30 mouse cellular contexts compared by ENCODE assay signal in genomic region chr11:45701506-45701905, GRCm38 (mm10).
DNase-seq lines count a peak whose midpoint lies in the region; ATAC-seq lines count a peak whose summit lies in the region.
"Had no signal": no experiment of that assay in that cellular context is flagged by ENCODE, and none has a peak within 500 bp of the region (broad histone marks: within the 10 kb centered on the region; RNA-seq: fewer than 3 reads in every experiment).

No protein-coding gene starts in this region.

- H3K4me3 ChIP-seq in hindbrain, embryonic 11.5 days (ENCODE audit: low read depth, low read length) = no peak overlapping the region
- no peak overlapping the region for H3K4me3 ChIP-seq in hindbrain, embryonic 10.5 days
- no peak overlapping the region for H3K4me3 ChIP-seq in hindbrain, embryonic 13.5 days
- no peak overlapping the region for H3K4me3 ChIP-seq in hindbrain, embryonic 14.5 days (replicated peaks; ENCODE audit: low read length)
- H3K4me3 ChIP-seq in midbrain, embryonic 14.5 days (replicated peaks; ENCODE audit: low read depth, low read length) = no peak overlapping the region
- no peak overlapping the region for H3K4me3 ChIP-seq in midbrain, embryonic 10.5 days
- H3K4me3 ChIP-seq in neural tube, embryonic 14.5 days (ENCODE audit: low read depth, low read length) = no peak overlapping the region
- H3K4me3 ChIP-seq in neural tube, embryonic 15.5 days (replicated peaks) = no peak overlapping the region
- H3K4me3 ChIP-seq: embryonic facial prominence, embryonic 13.5 days; embryonic facial prominence, embryonic 15.5 days; erythroblast, embryonic 14.5 days; forebrain, embryonic 10.5 days; forebrain, embryonic 12.5 days had no signal

- no peak overlapping the region for H3K27ac ChIP-seq in hindbrain, embryonic 11.5 days (ENCODE audit: low read depth, low read length)
- no peak overlapping the region; the same call in 1 of the 2 replicates for H3K27ac ChIP-seq in hindbrain, embryonic 10.5 days
- H3K27ac ChIP-seq in hindbrain, embryonic 13.5 days = 0 out of 2 replicates have a peak overlapping the region, but pooled peaks have one; percentile 2
- no peak overlapping the region for H3K27ac ChIP-seq in hindbrain, embryonic 14.5 days
- no peak overlapping the region for H3K27ac ChIP-seq in midbrain, embryonic 14.5 days (replicated peaks; ENCODE audit: low read depth, low read length)
- no peak overlapping the region for H3K27ac ChIP-seq in midbrain, embryonic 10.5 days (replicated peaks)
- H3K27ac ChIP-seq in neural tube, embryonic 14.5 days (ENCODE audit: low read depth, low read length) = peak overlapping the region; percentile 28; the same call in 1 of the 2 replicates
- no peak overlapping the region for H3K27ac ChIP-seq in neural tube, embryonic 15.5 days (replicated peaks)
- H3K27ac ChIP-seq: embryonic facial prominence, embryonic 13.5 days; embryonic facial prominence, embryonic 15.5 days; forebrain, embryonic 10.5 days; forebrain, embryonic 12.5 days had no signal

- WGBS in hindbrain, embryonic 11.5 days = 81% methylated on average over 3 of the region's 3 CpGs
- WGBS in hindbrain, embryonic 10.5 days = 76% methylated on average over 3 of the region's 3 CpGs
- 70% methylated on average over 3 of the region's 3 CpGs for WGBS in hindbrain, embryonic 13.5 days
- 64% methylated on average over 3 of the region's 3 CpGs for WGBS in hindbrain, embryonic 14.5 days
- 73% methylated on average over 3 of the region's 3 CpGs for WGBS in midbrain, embryonic 14.5 days
- 84% methylated on average over 3 of the region's 3 CpGs for WGBS in midbrain, embryonic 10.5 days
- 56% methylated on average over 3 of the region's 3 CpGs for WGBS in neural tube, embryonic 14.5 days
- WGBS in neural tube, embryonic 15.5 days = 57% methylated on average over 3 of the region's 3 CpGs

- DNase-seq in hindbrain, embryonic 11.5 days (ENCODE audit: low spot score) = no peak
- DNase-seq in hindbrain, embryonic 10.5 days (ENCODE audit: low spot score) = no peak
- no peak for DNase-seq in hindbrain, embryonic 14.5 days (ENCODE audit: low spot score)
- DNase-seq in midbrain, embryonic 14.5 days = peak; percentile 30
- DNase-seq in midbrain, embryonic 10.5 days (ENCODE audit: low spot score) = no peak
- DNase-seq: adrenal gland, adult 8-10 months; adrenal gland, postnatal 14 days; adrenal gland, postnatal 36 days; B cell, adult 2 months; cerebellum, adult 11 months; cerebellum, adult 18-20 months; cerebellum, adult 8-10 months; cerebellum, adult 9-11 months; cerebellum, postnatal 14 days; cerebellum, postnatal 36 days; embryo, embryonic 11 days had no signal

- H3K4me2 ChIP-seq in hindbrain, embryonic 11.5 days (replicated peaks; ENCODE audit: low read depth, low read length) = no peak overlapping the region
- H3K4me2 ChIP-seq in hindbrain, embryonic 13.5 days = no peak overlapping the region
- H3K4me2 ChIP-seq in hindbrain, embryonic 14.5 days (replicated peaks) = no peak overlapping the region
- H3K4me2 ChIP-seq in midbrain, embryonic 14.5 days (ENCODE audit: low read length) = no peak overlapping the region
- H3K4me2 ChIP-seq in neural tube, embryonic 14.5 days (ENCODE audit: low read depth, low read length) = no peak overlapping the region
- no peak overlapping the region for H3K4me2 ChIP-seq in neural tube, embryonic 15.5 days
- H3K4me2 ChIP-seq: embryonic facial prominence, embryonic 13.5 days; embryonic facial prominence, embryonic 15.5 days; forebrain, embryonic 12.5 days had no signal

- peak; percentile 53; the same call in 1 of the 2 replicates for ATAC-seq in hindbrain, embryonic 11.5 days (ENCODE audit: low FRiP score)
- no peak; the same call in 1 of the 2 replicates for ATAC-seq in hindbrain, embryonic 13.5 days (ENCODE audit: low FRiP score)
- ATAC-seq in hindbrain, embryonic 14.5 days (ENCODE audit: low FRiP score) = no peak
- no peak for ATAC-seq in midbrain, embryonic 14.5 days (ENCODE audit: low FRiP score, low TSS enrichment)
- peak; percentile 34; the same call in 1 of the 2 replicates for ATAC-seq in neural tube, embryonic 14.5 days (ENCODE audit: low read depth)
- no peak for ATAC-seq in neural tube, embryonic 15.5 days (ENCODE audit: low FRiP score)
- ATAC-seq: activated CD4-positive, CD25-positive, alpha-beta regulatory T cell, adult 4 months; CD4-positive, CD25-positive, alpha-beta regulatory T cell, adult 4 months; forebrain, embryonic 14.5 days; Patski had no signal

- no peaks in the 10 kb centered on the region for H3K9me3 ChIP-seq in hindbrain, embryonic 11.5 days (ENCODE audit: control insufficient read depth, low read length)
- no peaks in the 10 kb centered on the region for H3K9me3 ChIP-seq in hindbrain, embryonic 10.5 days
- H3K9me3 ChIP-seq in hindbrain, embryonic 13.5 days = no peaks in the 10 kb centered on the region
- H3K9me3 ChIP-seq in hindbrain, embryonic 14.5 days (ENCODE audit: control insufficient read depth, low read length) = no peaks in the 10 kb centered on the region
- no peaks in the 10 kb centered on the region for H3K9me3 ChIP-seq in midbrain, embryonic 14.5 days (ENCODE audit: control insufficient read depth, low read length)
- H3K9me3 ChIP-seq in midbrain, embryonic 10.5 days (replicated peaks) = no peaks in the 10 kb centered on the region
- H3K9me3 ChIP-seq in neural tube, embryonic 14.5 days (ENCODE audit: control insufficient read depth, low read length) = no peaks in the 10 kb centered on the region
- no peaks in the 10 kb centered on the region for H3K9me3 ChIP-seq in neural tube, embryonic 15.5 days (replicated peaks)
- H3K9me3 ChIP-seq: embryonic facial prominence, embryonic 13.5 days; embryonic facial prominence, embryonic 15.5 days; forebrain, embryonic 10.5 days; G1E had no signal

- H3K9ac ChIP-seq in hindbrain, embryonic 11.5 days (ENCODE audit: low read depth, low read length) = no peak overlapping the region
- no peak overlapping the region for H3K9ac ChIP-seq in hindbrain, embryonic 13.5 days
- H3K9ac ChIP-seq in hindbrain, embryonic 14.5 days = no peak overlapping the region
- H3K9ac ChIP-seq in midbrain, embryonic 14.5 days (replicated peaks; ENCODE audit: low read length) = no peak overlapping the region
- no peak overlapping the region for H3K9ac ChIP-seq in neural tube, embryonic 14.5 days (replicated peaks; ENCODE audit: low read depth, low read length)
- no peak overlapping the region for H3K9ac ChIP-seq in neural tube, embryonic 15.5 days (replicated peaks)
- H3K9ac ChIP-seq: embryonic facial prominence, embryonic 13.5 days; embryonic facial prominence, embryonic 15.5 days; forebrain, embryonic 12.5 days had no signal

- H3K27me3 ChIP-seq in hindbrain, embryonic 11.5 days (ENCODE audit: control insufficient read depth, insufficient read depth, low read length) = no peaks in the 10 kb centered on the region
- H3K27me3 ChIP-seq in hindbrain, embryonic 10.5 days (ENCODE audit: insufficient read depth, poor library complexity, severe bottlenecking) = no peaks in the 10 kb centered on the region
- no peaks in the 10 kb centered on the region for H3K27me3 ChIP-seq in hindbrain, embryonic 13.5 days
- H3K27me3 ChIP-seq in hindbrain, embryonic 14.5 days (ENCODE audit: control insufficient read depth, insufficient read depth, low read length) = no peaks in the 10 kb centered on the region
- H3K27me3 ChIP-seq in midbrain, embryonic 14.5 days (ENCODE audit: control insufficient read depth, insufficient read depth, low read length) = no peaks in the 10 kb centered on the region
- no peaks in the 10 kb centered on the region for H3K27me3 ChIP-seq in midbrain, embryonic 10.5 days (ENCODE audit: low read depth, poor library complexity, severe bottlenecking)
- H3K27me3 ChIP-seq in neural tube, embryonic 14.5 days (ENCODE audit: control insufficient read depth, insufficient read depth, low read length) = no peaks in the 10 kb centered on the region
- H3K27me3 ChIP-seq in neural tube, embryonic 15.5 days (replicated peaks) = no peaks in the 10 kb centered on the region
- H3K27me3 ChIP-seq: CH12.LX; embryonic facial prominence, embryonic 13.5 days; embryonic facial prominence, embryonic 15.5 days; forebrain, embryonic 12.5 days had no signal

- H3K4me1 ChIP-seq in hindbrain, embryonic 11.5 days (replicated peaks; ENCODE audit: control insufficient read depth, insufficient read depth, low read length) = no peaks in the 10 kb centered on the region
- peaks cover 17% of the 10 kb centered on the region for H3K4me1 ChIP-seq in hindbrain, embryonic 10.5 days (replicated peaks)
- peaks cover 14% of the 10 kb centered on the region; the same call in 1 of the 2 replicates for H3K4me1 ChIP-seq in hindbrain, embryonic 13.5 days (replicated peaks)
- no peaks in the 10 kb centered on the region for H3K4me1 ChIP-seq in hindbrain, embryonic 14.5 days (replicated peaks; ENCODE audit: control insufficient read depth, insufficient read depth, low read length)
- 0 out of 2 replicates have a peak, but pooled peaks cover 2% of the 10 kb centered on the region for H3K4me1 ChIP-seq in midbrain, embryonic 14.5 days (ENCODE audit: control insufficient read depth, insufficient read depth, low read length)
- peaks cover 5% of the 10 kb centered on the region; the same call in 1 of the 2 replicates for H3K4me1 ChIP-seq in midbrain, embryonic 10.5 days
- H3K4me1 ChIP-seq in neural tube, embryonic 14.5 days (ENCODE audit: control insufficient read depth, insufficient read depth, low read length) = no peaks in the 10 kb centered on the region
- 0 out of 2 replicates have a peak, but pooled peaks cover 4% of the 10 kb centered on the region for H3K4me1 ChIP-seq in neural tube, embryonic 15.5 days
- H3K4me1 ChIP-seq: embryonic facial prominence, embryonic 13.5 days; embryonic facial prominence, embryonic 15.5 days; forebrain, embryonic 12.5 days had no signal

- H3K36me3 ChIP-seq in hindbrain, embryonic 11.5 days (ENCODE audit: control insufficient read depth, insufficient read depth, low read length) = no peaks in the 10 kb centered on the region
- H3K36me3 ChIP-seq in hindbrain, embryonic 10.5 days = no peaks in the 10 kb centered on the region
- H3K36me3 ChIP-seq in hindbrain, embryonic 13.5 days = no peaks in the 10 kb centered on the region
- H3K36me3 ChIP-seq in hindbrain, embryonic 14.5 days (replicated peaks; ENCODE audit: control insufficient read depth, insufficient read depth) = no peaks in the 10 kb centered on the region
- H3K36me3 ChIP-seq in midbrain, embryonic 14.5 days (ENCODE audit: control insufficient read depth, insufficient read depth, low read length) = no peaks in the 10 kb centered on the region
- no peaks in the 10 kb centered on the region for H3K36me3 ChIP-seq in midbrain, embryonic 10.5 days
- H3K36me3 ChIP-seq in neural tube, embryonic 14.5 days (ENCODE audit: control insufficient read depth, insufficient read depth, low read length) = no peaks in the 10 kb centered on the region
- H3K36me3 ChIP-seq in neural tube, embryonic 15.5 days = no peaks in the 10 kb centered on the region
- H3K36me3 ChIP-seq: embryonic facial prominence, embryonic 13.5 days; embryonic facial prominence, embryonic 15.5 days; forebrain, embryonic 10.5 days; forebrain, embryonic 12.5 days; G1E had no signal

Comparison
In these comparisons a context has a peak if more than half of its experiments do, and no peak if none do; other contexts are left out.
1. ATAC-seq: peak in hindbrain, embryonic 11.5 days (single experiment) and neural tube, embryonic 14.5 days (single experiment); none in hindbrain, embryonic 13.5 days (single experiment), hindbrain, embryonic 14.5 days (single experiment), midbrain, embryonic 14.5 days (single experiment) and neural tube, embryonic 15.5 days (single experiment).
2. H3K27ac ChIP-seq: peak in hindbrain, embryonic 13.5 days (single experiment) and neural tube, embryonic 14.5 days (single experiment); none in hindbrain, embryonic 11.5 days (single experiment), hindbrain, embryonic 10.5 days (single experiment), hindbrain, embryonic 14.5 days (single experiment), midbrain, embryonic 14.5 days (single experiment), midbrain, embryonic 10.5 days (single experiment) and neural tube, embryonic 15.5 days (single experiment).